Mouse (Mus musculus): ENCODE measurements at regions not wholly inside any gene's neighbourhood (a gene's known extent, or its start where the extent isn't known, plus 50 kb on each side); places are given as distances from the start of the nearest gene placed in this dataset.

DNA sequence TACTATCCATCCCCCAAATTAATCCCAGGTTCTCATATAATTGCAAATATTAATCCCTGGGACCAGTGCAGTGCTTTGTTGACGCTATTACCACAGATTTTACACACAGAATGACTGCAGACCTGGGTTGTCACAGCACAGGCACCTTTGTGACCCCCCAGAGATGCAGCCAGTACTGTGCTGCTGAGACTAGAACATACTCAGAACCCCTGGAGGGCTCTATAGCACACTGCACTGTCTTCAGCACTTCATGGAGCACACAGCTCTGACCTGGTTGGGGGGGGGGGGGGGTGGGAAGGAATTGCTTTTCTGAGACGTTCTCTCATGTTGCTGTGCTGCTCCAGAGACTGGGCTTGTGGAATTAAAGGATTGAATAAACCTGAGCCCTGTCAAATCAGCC lies 154.9 kb upstream of the Gm34302 start:
- WGBS = 58% methylated on average over 2 of the region's 2 CpGs
- H3K27ac ChIP-seq (ENCODE audit: insufficient read depth, low read depth, low read length) = no peak overlapping the region
- no peak overlapping the region for H3K4me3 ChIP-seq (ENCODE audit: insufficient read depth, low read depth, low read length)
- H3K4me1 ChIP-seq (ENCODE audit: control insufficient read depth, insufficient read depth, low read length) = no peaks in the 10 kb centered on the region
- TF ChIP-seq CTCF (IDR thresholded peaks at IDR 0.05; ENCODE audit: insufficient read depth, low read depth, low read length) = no peak
- no peak for TF ChIP-seq POLR2A (IDR thresholded peaks at IDR 0.05; ENCODE audit: insufficient read depth, low read depth, low read length)

DNA sequence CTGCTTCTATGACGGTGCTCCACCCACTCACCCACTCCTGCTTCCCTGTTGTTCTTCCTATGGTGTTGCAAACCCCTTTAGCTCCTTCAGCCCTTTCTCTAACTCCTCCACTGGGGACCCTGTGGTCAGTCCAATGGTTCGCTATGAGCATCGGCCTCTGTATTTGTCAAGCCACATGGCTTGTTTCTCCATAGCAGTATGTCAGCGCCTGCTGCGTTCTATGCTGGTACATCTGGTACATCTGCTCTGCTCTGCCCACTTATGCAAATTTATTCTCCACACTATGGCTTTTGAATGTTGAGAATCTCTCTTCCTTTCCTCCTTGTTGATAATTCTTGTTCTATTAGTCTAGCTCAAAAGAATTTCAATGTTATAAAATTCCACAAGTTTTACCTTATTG lies 154.2 kb upstream of the Gm34302 start:
- Histone ChIP-seq H3K27ac (ENCODE audit: insufficient read depth, low read depth, low read length) (no peak overlapping the region), H3K4me1 (ENCODE audit: control insufficient read depth, insufficient read depth, low read length) (no peaks in the 10 kb centered on the region), H3K4me3 (ENCODE audit: insufficient read depth, low read depth, low read length) (no peak overlapping the region)
- WGBS = 81% methylated on average over 5 of the region's 5 CpGs
- TF ChIP-seq POLR2A (IDR thresholded peaks at IDR 0.05; ENCODE audit: insufficient read depth, low read depth, low read length) (no peak), CTCF (IDR thresholded peaks at IDR 0.05; ENCODE audit: insufficient read depth, low read depth, low read length) (no peak)

DNA sequence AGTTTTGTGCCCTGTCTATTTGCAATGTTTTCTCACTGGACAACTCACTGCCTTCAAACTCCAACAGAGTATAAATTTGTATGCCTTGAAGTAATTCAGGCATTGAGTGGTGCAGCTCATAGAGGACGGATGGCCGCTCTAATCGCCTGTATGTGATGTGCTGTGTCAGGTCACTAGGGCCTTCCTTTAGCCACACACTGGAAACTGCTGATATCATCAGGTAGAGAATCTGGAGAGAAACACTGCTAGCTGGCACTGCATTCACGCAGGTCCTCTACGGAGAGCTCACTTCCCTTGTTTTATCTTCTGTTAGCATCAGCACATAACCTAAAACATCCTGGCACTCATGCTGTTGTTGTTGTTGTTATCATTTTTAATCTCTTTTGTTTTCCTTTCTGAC lies 144.0 kb upstream of the Gm34302 start:
- TF ChIP-seq CTCF (IDR thresholded peaks at IDR 0.05; ENCODE audit: insufficient read depth, low read depth, low read length) (no peak), POLR2A (IDR thresholded peaks at IDR 0.05; ENCODE audit: insufficient read depth, low read depth, low read length) (no peak)
- Histone ChIP-seq H3K4me3 (ENCODE audit: insufficient read depth, low read depth, low read length) (no peak overlapping the region), H3K27ac (ENCODE audit: insufficient read depth, low read depth, low read length) (no peak overlapping the region), H3K4me1 (ENCODE audit: control insufficient read depth, insufficient read depth, low read length) (no peaks in the 10 kb centered on the region)
- 83% methylated on average over 5 of the region's 5 CpGs for WGBS

DNA sequence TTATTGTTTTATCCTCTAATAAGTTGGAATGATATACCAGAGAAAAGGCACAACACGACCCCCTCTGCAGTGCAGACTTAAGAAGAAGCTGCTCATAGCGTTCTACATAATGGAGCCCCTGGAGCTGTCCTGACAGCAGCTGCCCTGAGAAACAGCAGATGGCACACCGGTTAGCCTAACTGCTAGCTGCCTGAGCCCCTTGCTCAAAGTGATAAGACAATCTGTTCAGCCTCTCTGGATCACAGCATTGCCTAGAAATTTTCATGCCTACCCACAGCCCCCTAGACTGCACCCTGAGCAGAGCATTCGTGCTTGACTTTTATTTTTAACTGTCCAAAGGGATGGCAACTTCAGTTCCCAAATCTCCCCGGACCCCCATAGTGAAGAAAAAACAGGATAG lies 132.4 kb upstream of the Gm34302 start:
- 41% methylated on average over 5 of the region's 5 CpGs for WGBS
- Histone ChIP-seq H3K4me3 (ENCODE audit: insufficient read depth, low read depth, low read length) (no peak overlapping the region), H3K27ac (ENCODE audit: insufficient read depth, low read depth, low read length) (no peak overlapping the region), H3K4me1 (ENCODE audit: control insufficient read depth, insufficient read depth, low read length) (no peaks in the 10 kb centered on the region)
- TF ChIP-seq CTCF (IDR thresholded peaks at IDR 0.05; ENCODE audit: insufficient read depth, low read depth, low read length) = no peak

DNA sequence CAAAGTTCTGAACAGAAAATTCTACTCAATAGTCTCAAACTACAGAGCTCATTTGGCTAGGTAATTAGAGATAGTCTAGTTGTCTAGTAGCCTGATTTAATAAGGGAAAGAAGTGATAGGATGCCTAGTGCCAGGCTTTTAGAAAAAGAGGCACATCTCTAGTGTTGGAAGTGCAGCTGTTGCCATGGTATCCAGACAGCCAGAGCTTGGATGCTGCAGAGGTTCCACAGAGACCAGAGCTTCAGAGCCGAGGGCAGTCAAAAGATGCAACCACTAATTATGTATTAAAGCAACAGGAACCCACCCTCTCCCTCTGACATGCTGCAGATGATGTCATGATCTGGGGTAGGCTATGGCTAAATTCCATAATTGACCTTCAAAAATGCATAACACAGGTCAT lies 130.0 kb upstream of the Gm34302 start:
- no peaks in the 10 kb centered on the region for H3K4me1 ChIP-seq (ENCODE audit: control insufficient read depth, insufficient read depth, low read length)
- WGBS = 17% methylated on average over 1 of the region's 1 CpGs
- H3K4me3 ChIP-seq (ENCODE audit: insufficient read depth, low read depth, low read length) = no peak overlapping the region
- no peak for TF ChIP-seq CTCF (IDR thresholded peaks at IDR 0.05; ENCODE audit: insufficient read depth, low read depth, low read length)
- TF ChIP-seq POLR2A (IDR thresholded peaks at IDR 0.05; ENCODE audit: insufficient read depth, low read depth, low read length) = no peak
- no peak overlapping the region for H3K27ac ChIP-seq (ENCODE audit: insufficient read depth, low read depth, low read length)

DNA sequence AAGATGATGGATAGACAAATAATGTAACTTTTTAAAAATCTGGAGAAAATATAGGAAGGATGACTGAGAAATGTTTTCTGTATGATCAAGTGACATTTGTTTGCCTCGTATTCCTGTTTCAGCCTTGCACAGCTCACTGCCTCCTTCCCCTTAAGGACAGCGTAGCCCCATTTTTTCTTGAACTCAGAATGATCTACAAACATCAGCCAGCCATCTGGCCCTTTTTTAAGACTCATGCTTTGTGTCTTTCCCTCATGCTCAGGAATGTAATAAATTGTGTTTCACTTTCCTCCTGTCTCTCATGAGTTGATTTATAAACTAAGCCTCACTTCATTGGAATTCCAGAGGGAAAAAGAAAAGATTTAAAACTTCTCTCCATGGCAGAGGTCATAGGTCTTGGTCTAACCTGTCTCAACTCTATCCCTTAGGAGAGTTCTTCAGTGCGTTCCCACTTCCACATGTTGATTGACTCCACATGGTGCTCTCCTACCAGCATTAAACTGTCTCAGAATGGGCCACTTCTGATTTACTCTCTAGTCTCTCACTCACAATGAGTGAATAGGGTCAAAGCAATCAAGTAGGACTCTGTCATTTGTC lies 129.2 kb upstream of the Gm34302 start:
- H3K4me3 ChIP-seq (ENCODE audit: insufficient read depth, low read depth, low read length) = no peak overlapping the region
- TF ChIP-seq POLR2A (IDR thresholded peaks at IDR 0.05; ENCODE audit: insufficient read depth, low read depth, low read length) = no peak
- 87% methylated on average over 3 of the region's 3 CpGs for WGBS
- no peak overlapping the region for H3K27ac ChIP-seq (ENCODE audit: insufficient read depth, low read depth, low read length)
- no peaks in the 10 kb centered on the region for H3K4me1 ChIP-seq (ENCODE audit: control insufficient read depth, insufficient read depth, low read length)

DNA sequence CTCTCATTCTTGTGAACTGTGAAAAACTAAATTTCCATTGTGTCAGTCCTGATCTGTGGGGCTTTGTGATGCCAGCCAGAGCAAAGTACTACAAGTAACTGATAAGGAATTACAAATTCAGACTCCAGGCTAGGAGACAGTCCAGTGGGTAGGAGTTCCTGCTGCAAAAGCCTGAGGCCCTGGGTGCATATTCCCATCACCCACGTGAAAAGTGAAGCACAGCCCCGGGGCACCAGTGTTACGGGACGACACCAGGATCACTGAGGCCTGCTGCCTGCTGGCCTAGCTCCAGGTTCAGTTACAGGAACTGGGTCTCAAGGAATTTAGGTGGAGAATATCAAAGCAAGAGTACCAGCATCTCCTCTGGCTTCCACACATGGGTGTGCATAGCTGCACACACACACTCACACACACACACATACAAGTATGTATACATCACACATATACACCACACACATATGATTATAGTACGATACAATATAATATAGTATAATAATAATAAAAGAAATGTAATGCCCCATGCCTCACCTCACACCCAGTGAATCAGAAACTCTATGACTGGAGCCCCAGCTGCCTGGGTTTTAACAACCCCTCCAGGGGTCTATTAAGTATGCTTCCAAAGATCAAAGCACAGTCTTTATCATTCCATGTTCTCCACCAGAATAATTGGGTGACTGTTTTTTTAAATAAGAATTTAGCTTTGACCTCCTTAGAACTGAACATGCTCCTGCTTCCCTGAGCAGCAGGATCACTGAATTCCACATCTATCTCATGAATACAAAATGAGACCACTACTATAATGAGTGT lies 126.6 kb upstream of the Gm34302 start:
- no peak for TF ChIP-seq POLR2A (IDR thresholded peaks at IDR 0.05; ENCODE audit: insufficient read depth, low read depth, low read length)
- no peak for TF ChIP-seq CTCF (IDR thresholded peaks at IDR 0.05; ENCODE audit: insufficient read depth, low read depth, low read length)
- Histone ChIP-seq H3K4me3 (ENCODE audit: insufficient read depth, low read depth, low read length) (no peak overlapping the region), H3K27ac (ENCODE audit: insufficient read depth, low read depth, low read length) (no peak overlapping the region), H3K4me1 (ENCODE audit: control insufficient read depth, insufficient read depth, low read length) (no peaks in the 10 kb centered on the region)
- 46% methylated on average over 5 of the region's 5 CpGs for WGBS

DNA sequence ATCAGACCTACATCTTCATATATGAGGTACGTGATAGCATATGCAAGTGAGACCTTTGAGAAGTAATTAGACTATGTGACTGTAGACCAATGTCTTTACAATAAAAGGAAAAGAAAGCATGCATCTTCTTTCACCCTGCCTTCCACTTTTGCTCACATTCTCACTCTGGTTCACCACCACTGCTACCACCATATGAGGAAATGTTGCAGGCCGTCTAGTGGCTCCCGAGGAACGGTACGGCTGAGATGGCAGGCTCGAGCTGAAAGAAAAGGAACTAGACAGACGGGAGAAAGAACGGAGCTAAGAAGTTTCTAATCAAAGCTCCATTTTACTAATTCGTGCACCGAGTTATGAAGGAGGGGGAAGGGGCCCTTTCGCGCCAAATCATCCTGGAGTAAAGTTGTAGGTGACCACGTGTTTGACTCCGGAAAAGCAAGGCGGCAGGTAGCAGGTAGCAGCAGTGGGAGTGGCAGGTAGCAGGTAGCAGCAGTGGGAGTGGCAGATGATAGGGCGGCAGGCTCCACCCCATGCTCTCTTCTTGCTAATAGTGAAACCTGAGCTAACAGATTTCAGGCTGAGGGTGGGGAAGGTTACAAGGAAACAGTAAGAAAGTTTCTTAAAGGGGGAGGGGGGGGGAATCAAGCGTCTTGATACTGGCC lies 125.9 kb upstream of the Gm34302 start:
- H3K4me1 ChIP-seq (ENCODE audit: control insufficient read depth, insufficient read depth, low read length) = no peaks in the 10 kb centered on the region
- no peak overlapping the region for H3K4me3 ChIP-seq (ENCODE audit: insufficient read depth, low read depth, low read length)
- 34% methylated on average over 17 of the region's 17 CpGs for WGBS
- no peak overlapping the region for H3K27ac ChIP-seq (ENCODE audit: insufficient read depth, low read depth, low read length)
- TF ChIP-seq POLR2A (IDR thresholded peaks at IDR 0.05; ENCODE audit: insufficient read depth, low read depth, low read length) = no peak
- no peak for TF ChIP-seq CTCF (IDR thresholded peaks at IDR 0.05; ENCODE audit: insufficient read depth, low read depth, low read length)
